Mouse (Mus musculus) megakaryocyte, embryonic 14.5 days (primary cell): ENCODE data around the gene Asic2.

ENCODE experiments used
- FLI1 ChIP-seq: IDR thresholded peaks from 2 replicates; pipeline ENCODE4 v1.6.1; 2012; ENCODE audit warnings: low read length, inconsistent platforms, mixed read lengths
- GATA1 ChIP-seq: IDR thresholded peaks from 3 replicates; pipeline ENCODE4 v1.6.1; 2012; ENCODE audit warnings: mixed read lengths, low read length, inconsistent platforms, borderline replicate concordance

GRCm38 (mm10) chr11:80913408-80914024 is 1054.7 kb downstream of the Asic2 start:
- TF ChIP-seq GATA1 = no peak
- no peak for TF ChIP-seq FLI1
